Mouse (Mus musculus) limb, embryonic 13.5 days (tissue): ENCODE measurements around the gene Dbp. TPM values are rescaled to one million over a fixed set of nuclear protein-coding genes. Genes with fewer than 3 reads are reported as not detected.
"Not testable (repeated sequence)": the region's sequence is repeated elsewhere in the genome, so short reads cannot be mapped to it uniquely, and the experiment has no call there.

Source experiments
- ATAC-seq: fragments of 200-750 bp; cut with Nextera tagmentation; 2 replicates; pipeline ENCODE4 v1.8.0; 2017; ENCODE audit warnings: low read depth, moderate number of reproducible peaks, moderate TSS enrichment; ENCODE audit not compliant: low FRiP score
- H3K27ac ChIP-seq: fragments of 300-500 bp; sonication (generic); 2 replicates; pipeline ENCODE4 v1.5.1; 2015; ENCODE audit warnings: inconsistent platforms, mild to moderate bottlenecking, moderate library complexity
- H3K27me3 ChIP-seq: fragments of 300-500 bp; sonication (generic); 2 replicates; pipeline ENCODE4 v1.6.1; 2015; ENCODE audit warnings: mild to moderate bottlenecking, inconsistent platforms
- H3K36me3 ChIP-seq: fragments of 300-500 bp; sonication (generic); 2 replicates; pipeline ENCODE4 v1.6.1; 2015; ENCODE audit warnings: inconsistent platforms, mild to moderate bottlenecking, moderate library complexity
- H3K4me1 ChIP-seq: fragments of 300-500 bp; sonication (generic); 2 replicates; pipeline ENCODE4 v1.6.1; 2015; ENCODE audit warnings: inconsistent platforms
- H3K4me2 ChIP-seq: fragments of 300-500 bp; sonication (generic); replicated peaks from 2 replicates; pipeline ENCODE4 v1.6.1; 2015; ENCODE audit warnings: inconsistent platforms, mild to moderate bottlenecking, moderate library complexity
- H3K4me3 ChIP-seq: fragments of 300-500 bp; sonication (generic); 2 replicates; pipeline ENCODE4 v1.5.1; 2015; ENCODE audit warnings: moderate library complexity, mild to moderate bottlenecking, inconsistent platforms
- H3K9ac ChIP-seq: fragments of 300-500 bp; sonication (generic); 2 replicates; pipeline ENCODE4 v1.6.1; 2015; ENCODE audit warnings: mild to moderate bottlenecking, inconsistent platforms
- H3K9me3 ChIP-seq: fragments of 300-500 bp; sonication (generic); 2 replicates; pipeline ENCODE4 v1.6.1; 2016; ENCODE audit warnings: inconsistent platforms
- WGBS: fragments of 180-500 bp; shearing (Covaris S2); methylation state at CpG from one replicate; pipeline ENCODE4 v1.1.7; 2015; 5-methylcytosine and 5-hydroxymethylcytosine counted together
- polyA plus RNA-seq: library from polyadenylated mRNA; unstranded; fragments of >200 nt; fragmentation: Nextera tagmentation; extraction: Ambion mirVana; gene quantifications from 2 replicates; pipeline ENCODE4 v1.2.1, GENCODE M21; 2015

Gene Dbp
- polyA plus RNA-seq: 4.5 and 6.2 TPM in 2 replicates

DNA sequence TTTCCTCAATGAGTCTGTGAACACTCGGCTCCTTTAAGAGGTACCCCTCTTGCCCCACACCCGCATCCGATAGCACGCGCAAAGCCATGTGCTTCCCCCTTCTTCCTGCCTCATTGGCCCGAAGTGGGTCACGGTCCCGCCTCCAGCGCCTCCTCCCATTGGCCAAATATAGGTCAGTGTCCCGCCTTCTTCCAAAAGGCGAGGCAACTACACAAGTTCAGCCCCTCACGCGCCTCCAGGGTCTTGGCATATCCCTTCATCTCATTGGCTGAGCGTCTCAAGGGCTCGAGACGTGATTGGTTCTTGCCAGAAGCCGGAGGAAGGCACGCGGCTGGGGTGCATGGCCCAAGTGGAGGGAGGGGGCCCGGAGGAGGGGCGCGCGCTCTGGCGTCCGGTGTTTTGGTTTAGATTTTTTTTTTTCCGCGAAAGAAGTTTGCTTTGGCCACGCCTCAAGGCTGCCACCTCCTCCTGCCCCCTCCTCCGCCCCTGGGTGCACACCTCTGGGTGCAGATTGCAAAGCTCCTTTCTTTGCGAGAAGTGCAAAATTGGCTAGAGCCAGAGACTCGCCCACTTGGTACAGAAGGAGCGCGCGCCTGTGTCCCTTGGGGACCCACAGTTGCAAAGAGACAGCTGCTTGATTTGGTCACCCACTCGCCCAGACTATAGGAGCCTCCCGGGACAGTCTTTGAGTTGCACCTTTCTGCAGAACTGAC lies at the start of gene Dbp:
Gene Dbp, plus strand, starts transcription at position 359 of the 713 bp plus-strand sequence.
- Histone ChIP-seq H3K4me2 (peak within 1 kb of the TSS; percentile 99), H3K27ac (peak within 1 kb of the TSS; percentile 80), H3K9ac (peak within 1 kb of the TSS; percentile 87), H3K9me3 (no peaks in the 10 kb centered on the region), H3K36me3 (peaks cover 7% of the 10 kb centered on the region), H3K27me3 (peaks cover 8% of the 10 kb centered on the region), H3K4me1 (peaks cover 74% of the 10 kb centered on the region), H3K4me3 (peak within 1 kb of the TSS; percentile 73)
- under 1% methylated on average over 36 of the region's 36 CpGs for WGBS
- peak; percentile 90 for ATAC-seq

DNA sequence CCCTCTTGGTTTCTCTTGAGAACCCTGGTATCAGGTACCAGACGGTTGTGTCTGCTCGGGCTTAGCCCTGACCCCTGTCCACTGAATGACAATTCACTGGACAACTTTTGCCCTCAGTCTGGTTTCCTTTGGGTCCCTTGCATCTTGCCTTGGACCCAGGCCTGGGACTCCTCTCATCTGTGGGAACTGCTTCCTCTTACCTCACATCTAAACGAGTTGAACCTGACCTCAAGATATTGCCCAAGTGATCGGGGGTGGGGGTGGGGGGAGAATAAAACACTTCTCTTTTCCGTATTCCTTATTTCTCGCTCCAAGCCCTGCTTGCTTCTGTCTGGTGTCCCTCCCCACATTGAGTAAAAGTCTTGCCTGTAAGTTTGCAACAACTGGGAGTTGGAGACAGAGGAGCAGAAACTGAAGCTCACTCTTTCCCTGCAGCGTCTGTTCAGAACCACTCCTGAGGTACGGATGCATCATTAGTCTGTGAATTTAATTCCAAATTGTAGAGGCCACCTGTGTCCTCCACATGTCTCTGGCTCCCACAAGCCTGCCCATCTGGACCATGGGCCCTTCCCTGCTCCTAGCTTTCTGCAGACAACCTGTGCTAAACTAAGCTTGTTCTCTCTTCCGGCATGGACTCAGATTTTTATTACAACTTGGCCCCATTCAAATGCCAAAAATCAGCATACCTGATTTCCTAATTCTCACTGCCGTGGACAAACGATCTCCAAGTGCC lies 44.0 kb upstream of the Dbp start:
- no peak overlapping the region for H3K27ac ChIP-seq
- H3K4me3 ChIP-seq: no peak overlapping the region
- 78% methylated on average over 11 of the region's 11 CpGs for WGBS
- H3K9ac ChIP-seq: no peak overlapping the region
- ATAC-seq: no peak
- H3K36me3 ChIP-seq: no peaks in the 10 kb centered on the region
- H3K4me1 ChIP-seq: peaks cover 10% of the 10 kb centered on the region; the same call in 1 of the 2 replicates
- H3K9me3 ChIP-seq: no peaks in the 10 kb centered on the region
- H3K27me3 ChIP-seq: no peaks in the 10 kb centered on the region
- no peak overlapping the region for H3K4me2 ChIP-seq

DNA sequence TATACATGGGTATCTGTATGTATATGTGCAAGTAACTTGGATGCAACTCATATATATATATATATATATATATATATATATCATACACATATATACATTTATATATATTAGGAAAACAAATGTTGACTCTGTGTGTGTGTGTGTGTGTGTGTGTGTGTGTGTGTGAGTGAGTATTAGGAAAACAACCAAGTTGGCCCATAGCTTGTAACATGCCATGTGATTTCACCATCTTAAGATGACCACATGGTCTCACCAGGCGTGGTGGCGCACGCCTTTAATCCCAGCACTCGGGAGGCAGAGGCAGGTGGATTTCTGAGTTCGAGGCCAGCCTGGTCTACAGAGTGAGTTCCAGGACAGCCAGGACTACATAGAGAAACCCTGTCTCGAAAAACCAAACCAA lies 43.2 kb upstream of the Dbp start:
- H3K4me1 ChIP-seq, H3K4me3 ChIP-seq, H3K4me2 ChIP-seq, ATAC-seq, H3K9me3 ChIP-seq, H3K36me3 ChIP-seq, H3K9ac ChIP-seq, H3K27ac ChIP-seq, H3K27me3 ChIP-seq: not testable (repeated sequence)
- 87% methylated on average over 6 of the region's 6 CpGs for WGBS

DNA sequence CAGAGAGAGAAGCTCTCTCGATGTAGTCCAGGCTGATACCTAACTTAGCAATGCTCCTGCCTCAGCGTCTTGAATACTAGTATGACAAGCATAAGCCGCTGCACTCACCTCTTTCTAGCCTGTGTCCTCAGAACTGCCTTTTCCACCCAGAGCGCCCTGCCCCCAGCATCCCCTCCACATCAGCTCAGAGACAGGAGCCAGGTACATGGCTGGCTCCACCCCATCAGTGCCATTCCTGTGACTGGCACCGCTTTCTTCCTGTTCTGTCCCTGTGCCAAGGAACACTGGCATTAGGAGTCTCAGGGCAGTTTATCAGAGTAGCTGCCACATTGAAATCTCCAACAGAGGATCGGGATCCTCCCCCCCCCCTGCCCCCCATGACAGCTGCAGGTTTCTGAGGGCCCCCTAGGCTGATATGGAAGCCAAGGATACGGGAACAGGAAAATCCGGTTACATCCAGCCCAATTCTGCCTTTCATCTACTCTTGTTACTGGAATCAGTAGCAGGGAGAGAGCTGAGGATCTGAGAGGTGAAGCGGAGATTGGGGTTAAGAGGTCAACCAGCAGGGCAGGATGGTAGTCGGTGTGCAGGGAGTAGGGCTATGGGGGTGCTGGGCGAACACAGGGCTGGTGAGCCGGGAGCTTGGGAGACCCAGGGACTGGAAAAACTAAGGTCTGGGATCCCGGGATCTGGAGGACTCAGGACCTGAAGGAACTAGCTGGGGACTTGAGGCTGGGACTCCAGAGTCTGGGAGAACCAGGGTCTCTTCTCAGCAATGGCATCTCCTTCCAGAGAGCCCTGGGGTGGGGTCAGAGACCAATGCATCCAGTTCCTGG lies 39.4 kb upstream of the Dbp start:
- Histone ChIP-seq H3K27ac (no peak overlapping the region), H3K27me3 (0 out of 2 replicates have a peak, but pooled peaks cover 2% of the 10 kb centered on the region), H3K4me1 (0 out of 2 replicates have a peak, but pooled peaks cover 5% of the 10 kb centered on the region), H3K4me3 (no peak overlapping the region), H3K9ac (no peak overlapping the region), H3K9me3 (peaks cover 5% of the 10 kb centered on the region; the same call in 1 of the 2 replicates), H3K36me3 (no peaks in the 10 kb centered on the region), H3K4me2 (no peak overlapping the region)
- ATAC-seq: no peak
- 45% methylated on average over 13 of the region's 13 CpGs for WGBS

DNA sequence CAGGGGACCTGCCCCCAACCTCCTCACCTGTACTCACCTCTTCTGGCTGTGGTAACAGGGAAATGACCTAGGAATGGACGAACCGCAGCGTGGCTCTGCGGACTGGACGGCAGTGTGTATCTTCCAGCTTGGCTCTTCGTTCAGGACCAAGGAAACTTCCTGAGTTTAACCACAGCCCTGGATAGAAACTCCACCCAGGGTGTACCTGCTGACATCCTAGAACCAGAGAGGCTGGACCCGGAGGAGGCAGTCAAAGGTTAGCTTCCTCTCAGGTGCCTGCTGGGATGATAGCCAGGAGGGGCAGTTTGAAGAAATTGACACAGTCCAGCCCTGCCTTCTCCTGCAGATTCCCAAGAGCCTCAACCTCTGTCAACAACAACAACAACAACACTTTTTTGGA lies 38.7 kb upstream of the Dbp start, which contains the start of gene Fut2:
Gene Fut2, minus strand, starts transcription at position 234 of the 400 bp plus-strand sequence.
- ATAC-seq: no peak
- Histone ChIP-seq H3K9me3 (peaks cover 5% of the 10 kb centered on the region; the same call in 1 of the 2 replicates), H3K36me3 (no peaks in the 10 kb centered on the region), H3K27ac (no peak within 1 kb of the TSS), H3K4me1 (0 out of 2 replicates have a peak, but pooled peaks cover 5% of the 10 kb centered on the region), H3K4me3 (no peak within 1 kb of the TSS), H3K27me3 (0 out of 2 replicates have a peak, but pooled peaks cover 2% of the 10 kb centered on the region), H3K4me2 (no peak within 1 kb of the TSS), H3K9ac (no peak within 1 kb of the TSS)
- WGBS: 82% methylated on average over 7 of the region's 7 CpGs

DNA sequence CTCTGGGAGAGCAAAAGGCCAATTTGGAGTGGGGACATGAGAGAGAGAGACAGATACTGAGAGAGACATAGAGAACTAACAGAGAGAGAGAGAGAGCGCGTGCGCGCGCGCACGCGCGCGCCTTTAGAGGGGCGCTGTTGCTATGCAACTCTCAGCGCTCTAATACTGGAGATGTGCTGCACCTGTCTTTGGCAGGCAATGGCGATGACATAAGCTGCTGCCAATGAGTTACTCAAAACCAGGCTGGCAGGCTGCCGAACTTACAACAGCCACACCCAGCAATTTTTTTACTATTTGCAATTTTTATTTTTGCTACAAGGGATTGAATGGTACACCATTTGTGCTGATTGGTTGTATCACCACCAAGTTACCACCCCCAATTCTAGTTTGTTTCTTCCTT lies 37.1 kb upstream of the Dbp start:
- H3K4me3 ChIP-seq: no peak overlapping the region
- H3K36me3 ChIP-seq: no peaks in the 10 kb centered on the region
- WGBS: 74% methylated on average over 14 of the region's 14 CpGs
- H3K27ac ChIP-seq: no peak overlapping the region
- H3K4me1 ChIP-seq: 0 out of 2 replicates have a peak, but pooled peaks cover 5% of the 10 kb centered on the region
- no peak for ATAC-seq
- H3K9me3 ChIP-seq: peaks cover 5% of the 10 kb centered on the region; the same call in 1 of the 2 replicates
- H3K4me2 ChIP-seq: no peak overlapping the region
- 0 out of 2 replicates have a peak, but pooled peaks cover 2% of the 10 kb centered on the region for H3K27me3 ChIP-seq
- no peak overlapping the region for H3K9ac ChIP-seq

DNA sequence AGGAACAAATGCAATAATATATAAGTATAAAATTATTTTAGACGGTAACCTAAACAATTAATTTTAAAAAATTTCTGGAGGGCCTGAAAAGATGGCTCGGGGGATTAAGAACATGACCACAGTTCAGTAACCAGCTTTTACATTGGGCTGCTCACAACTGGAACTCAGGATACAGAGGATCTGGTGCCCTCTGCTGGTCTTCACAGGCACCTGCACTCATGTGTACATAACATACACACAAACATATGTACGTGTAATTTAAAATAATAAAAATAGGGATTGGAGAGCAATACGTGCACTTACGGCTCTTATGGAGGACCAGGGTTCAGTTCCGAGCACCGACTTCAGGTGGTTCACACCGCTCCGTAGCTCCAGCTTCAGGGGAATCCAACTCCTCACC lies 36.0 kb upstream of the Dbp start:
- 94% methylated on average over 9 of the region's 9 CpGs for WGBS
- Histone ChIP-seq H3K36me3 (no peaks in the 10 kb centered on the region), H3K9ac (no peak overlapping the region), H3K4me1 (0 out of 2 replicates have a peak, but pooled peaks cover 5% of the 10 kb centered on the region), H3K27me3 (0 out of 2 replicates have a peak, but pooled peaks cover 2% of the 10 kb centered on the region), H3K9me3 (peaks cover 5% of the 10 kb centered on the region; the same call in 1 of the 2 replicates), H3K4me3 (no peak overlapping the region), H3K27ac (no peak overlapping the region), H3K4me2 (no peak overlapping the region)
- no peak for ATAC-seq

DNA sequence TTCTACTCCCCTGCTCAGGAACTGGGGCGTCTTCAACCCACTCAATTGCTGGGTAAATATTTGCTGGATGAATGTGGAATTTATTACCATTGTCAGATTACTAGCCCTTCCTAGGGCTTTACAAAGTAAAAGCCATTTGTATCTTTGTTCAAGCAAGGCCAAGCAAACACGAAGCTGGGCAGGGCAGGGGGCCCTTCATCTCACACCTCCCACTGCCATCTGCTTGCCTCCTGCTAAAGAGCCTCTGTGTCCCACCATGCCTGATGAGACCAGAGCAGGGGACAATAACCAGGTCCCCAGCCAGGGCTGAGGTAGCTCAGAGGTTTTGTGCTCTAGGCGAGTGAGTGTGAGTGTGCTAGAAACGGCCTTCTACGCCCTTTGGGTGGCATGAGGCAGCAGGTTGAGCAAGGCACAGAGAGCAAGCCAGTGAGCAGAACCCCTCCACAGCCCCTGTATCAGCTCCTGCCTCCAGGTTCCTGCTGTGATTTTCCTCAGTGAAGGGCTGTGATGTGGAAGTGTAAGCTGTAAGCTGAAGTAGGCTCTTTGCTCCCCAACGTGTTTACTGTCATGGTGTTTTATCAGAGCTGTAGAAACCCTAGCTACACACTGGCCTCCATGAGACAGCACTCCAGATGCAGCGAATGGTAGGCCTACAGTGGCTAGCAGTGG lies 27.1 kb upstream of the Dbp start:
- ATAC-seq: no peak
- no peaks in the 10 kb centered on the region for H3K27me3 ChIP-seq
- H3K36me3 ChIP-seq: no peaks in the 10 kb centered on the region
- no peak overlapping the region for H3K9ac ChIP-seq
- H3K4me1 ChIP-seq: peaks cover 6% of the 10 kb centered on the region; the same call in 1 of the 2 replicates
- H3K4me2 ChIP-seq: no peak overlapping the region
- H3K27ac ChIP-seq: no peak overlapping the region
- H3K9me3 ChIP-seq: no peaks in the 10 kb centered on the region
- H3K4me3 ChIP-seq: no peak overlapping the region
- 68% methylated on average over 7 of the region's 7 CpGs for WGBS

DNA sequence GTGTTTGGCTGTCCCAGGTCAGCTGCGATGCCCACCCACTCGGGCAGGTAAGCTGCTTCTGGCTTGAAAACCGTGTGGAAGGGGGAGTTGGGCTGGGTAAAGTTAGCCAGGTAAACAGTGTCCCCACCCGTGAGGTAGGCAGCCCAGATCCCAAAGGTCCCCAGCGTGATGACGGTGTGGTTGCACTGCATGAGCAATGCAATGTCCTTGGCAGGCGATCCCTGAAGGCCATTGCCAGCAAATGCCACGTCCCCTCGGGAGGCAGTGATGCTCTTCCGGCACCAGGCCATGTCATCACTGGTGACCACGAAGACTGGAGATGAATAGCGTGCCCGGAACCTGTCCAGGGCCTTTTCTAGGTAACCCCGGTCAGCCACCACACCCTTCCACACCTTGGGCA lies 26.4 kb upstream of the Dbp start:
- Histone ChIP-seq H3K4me1 (peaks cover 10% of the 10 kb centered on the region; the same call in 1 of the 2 replicates), H3K4me2 (no peak overlapping the region), H3K27ac (no peak overlapping the region), H3K9ac (no peak overlapping the region), H3K27me3 (no peaks in the 10 kb centered on the region), H3K4me3 (no peak overlapping the region), H3K36me3 (no peaks in the 10 kb centered on the region), H3K9me3 (no peaks in the 10 kb centered on the region)
- ATAC-seq: no peak
- WGBS: 91% methylated on average over 14 of the region's 14 CpGs

DNA sequence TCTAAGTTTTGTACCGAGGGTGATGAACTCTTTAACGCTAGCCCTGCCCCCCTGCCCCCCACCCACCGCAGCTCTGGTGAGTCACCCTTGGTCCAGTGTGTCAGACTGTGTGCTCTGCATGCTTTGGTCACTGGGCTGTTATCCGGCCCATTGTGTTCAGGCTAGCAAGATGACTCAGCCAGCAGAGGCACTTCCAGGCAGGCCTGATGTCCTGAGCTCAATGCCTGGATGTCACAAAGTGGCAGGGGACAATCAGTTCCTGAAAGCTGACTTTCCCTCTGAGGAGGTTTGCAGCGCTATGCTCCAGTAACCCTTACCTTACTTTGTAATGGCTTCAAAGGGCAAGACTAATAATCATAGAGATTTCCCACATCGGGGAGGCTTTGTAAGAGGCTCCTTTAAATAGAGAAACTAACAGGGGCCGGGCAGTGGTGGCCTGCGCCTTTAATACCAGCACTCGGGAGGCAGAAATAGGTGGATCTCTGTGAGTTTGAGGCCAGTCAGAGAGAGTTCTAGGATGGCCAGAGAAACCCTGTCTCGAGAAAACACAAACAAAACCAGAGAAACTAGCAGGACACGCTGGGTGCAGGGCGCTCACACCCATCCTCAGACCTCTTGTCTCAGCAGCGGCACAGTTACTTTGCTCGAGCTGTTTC lies 24.8 kb upstream of the Dbp start:
- WGBS: 80% methylated on average over 14 of the region's 14 CpGs
- Histone ChIP-seq H3K4me3 (no peak overlapping the region), H3K9ac (no peak overlapping the region), H3K27ac (no peak overlapping the region), H3K27me3 (no peaks in the 10 kb centered on the region), H3K36me3 (no peaks in the 10 kb centered on the region), H3K4me1 (peaks cover 12% of the 10 kb centered on the region), H3K9me3 (no peaks in the 10 kb centered on the region), H3K4me2 (no peak overlapping the region)
- ATAC-seq: no peak
